8 mouse cellular contexts compared by ENCODE assay signal in the genomic region with DNA sequence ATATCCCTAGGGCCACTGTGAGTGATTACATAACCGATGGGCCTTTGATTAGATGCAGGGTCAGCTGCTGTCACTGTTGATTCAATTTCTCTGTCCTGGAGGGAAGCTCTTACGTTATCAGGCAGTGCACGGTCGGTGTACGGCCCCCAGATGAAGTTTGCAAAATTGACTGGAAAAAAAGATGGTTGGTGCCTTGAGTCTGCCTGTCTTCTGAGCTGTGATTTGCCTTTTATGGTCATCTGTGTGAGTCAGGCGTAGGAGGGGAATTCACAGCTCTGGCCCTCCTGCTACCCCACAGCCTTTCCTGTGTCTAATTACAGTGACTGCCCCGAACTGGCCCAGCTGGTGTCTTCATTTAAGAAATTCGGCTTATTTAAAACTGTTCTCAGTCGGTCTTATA. TPM values are rescaled to one million over a fixed set of nuclear protein-coding genes. Genes with fewer than 3 reads are reported as not detected.
DNase-seq lines count a peak whose midpoint lies in the region; ATAC-seq and TF ChIP-seq lines count a peak whose summit lies in the region.

No protein-coding gene starts in this region.

- H3K27ac ChIP-seq in kidney, postnatal 0 days = peak overlapping the region; percentile 61; the same call in 1 of the 2 replicates
- peak overlapping the region; percentile 5 for H3K27ac ChIP-seq in small intestine, adult 2 months (ENCODE audit: insufficient read depth, low read depth, low read length)
- H3K27ac ChIP-seq in forebrain, embryonic 13.5 days = no peak overlapping the region

- peak; percentile 94 for DNase-seq in kidney, postnatal 0 days (ENCODE audit: low spot score)
- DNase-seq in kidney, adult 8-10 months = no peak
- peak; percentile 62 for DNase-seq in fibroblast of lung, adult 2 months (ENCODE audit: low read depth)
- peak; percentile 38 for DNase-seq in kidney, postnatal 14 days
- no peak for DNase-seq in cerebellum, adult 11-12 months

- no peaks in the 10 kb centered on the region for H3K9me3 ChIP-seq in kidney, postnatal 0 days (replicated peaks; ENCODE audit: low read length)
- no peaks in the 10 kb centered on the region for H3K9me3 ChIP-seq in forebrain, embryonic 13.5 days (replicated peaks)

- ATAC-seq in kidney, postnatal 0 days (replicated peaks; ENCODE audit: low FRiP score, low read depth) = 0 out of 2 replicates have a peak, but pooled peaks have one; percentile 46
- ATAC-seq in CD4-positive, CD25-positive, alpha-beta regulatory T cell, adult 4 months = peak; percentile 95
- ATAC-seq in forebrain, embryonic 13.5 days = no peak

- TF ChIP-seq POLR2A in small intestine, adult 2 months (IDR thresholded peaks at IDR 0.05; ENCODE audit: low read depth, low read length) = no peak

- H3K4me3 ChIP-seq in kidney, postnatal 0 days (replicated peaks; ENCODE audit: low read depth, low read length) = no peak overlapping the region
- no peak overlapping the region for H3K4me3 ChIP-seq in small intestine, adult 2 months (ENCODE audit: low read depth, low read length)
- no peak overlapping the region for H3K4me3 ChIP-seq in forebrain, embryonic 13.5 days

- H3K4me2 ChIP-seq in kidney, postnatal 0 days (ENCODE audit: low read length) = no peak overlapping the region
- no peak overlapping the region for H3K4me2 ChIP-seq in forebrain, embryonic 13.5 days

- H3K9ac ChIP-seq in kidney, postnatal 0 days (ENCODE audit: low read depth, low read length) = no peak overlapping the region
- no peak overlapping the region for H3K9ac ChIP-seq in forebrain, embryonic 13.5 days

- TF ChIP-seq CTCF in kidney, postnatal 0 days (IDR thresholded peaks at IDR 0.05; ENCODE audit: low read depth) = no peak
- TF ChIP-seq CTCF in small intestine, adult 2 months (IDR thresholded peaks at IDR 0.05; ENCODE audit: extremely low read depth, insufficient read length, insufficient replicate concordance, low read depth, low read length) = no peak

- no peaks in the 10 kb centered on the region for H3K4me1 ChIP-seq in kidney, postnatal 0 days (replicated peaks; ENCODE audit: insufficient read depth, low read length)
- peaks cover 3% of the 10 kb centered on the region; the same call in 1 of the 2 replicates for H3K4me1 ChIP-seq in small intestine, adult 2 months (ENCODE audit: control insufficient read depth, insufficient read depth, insufficient read length, low read length)
- H3K4me1 ChIP-seq in forebrain, embryonic 13.5 days = peaks cover 13% of the 10 kb centered on the region

- peaks cover 19% of the 10 kb centered on the region for H3K36me3 ChIP-seq in kidney, postnatal 0 days (ENCODE audit: insufficient read depth, low read length)
- peaks cover 22% of the 10 kb centered on the region for H3K36me3 ChIP-seq in small intestine, adult 2 months (ENCODE audit: control insufficient read depth, insufficient read depth, low read length)
- H3K36me3 ChIP-seq in forebrain, embryonic 13.5 days (ENCODE audit: poor library complexity, severe bottlenecking) = peaks cover 43% of the 10 kb centered on the region

- no peaks in the 10 kb centered on the region for H3K27me3 ChIP-seq in kidney, postnatal 0 days (ENCODE audit: insufficient read depth, low read length)
- no peaks in the 10 kb centered on the region for H3K27me3 ChIP-seq in small intestine, adult 2 months (ENCODE audit: control insufficient read depth, insufficient read depth, low read length)
- H3K27me3 ChIP-seq in forebrain, embryonic 13.5 days = no peaks in the 10 kb centered on the region

- WGBS in kidney, postnatal 0 days = 12% methylated on average over 9 of the region's 9 CpGs
- WGBS in small intestine, adult 2 months = 69% methylated on average over 9 of the region's 9 CpGs
- 71% methylated on average over 9 of the region's 9 CpGs for WGBS in forebrain, embryonic 13.5 days

RNA-seq across cellular contexts. Expression of a gene that starts 16.7 kb away (rescaled TPM):
- 0.43 and 0.54 TPM in 2 replicates for polyA plus RNA-seq in kidney, postnatal 0 days (2015; fragmentation: Nextera tagmentation; extraction: Ambion mirVana)
- 1 to 10 TPM; 3.3 to 3.8 TPM for polyA plus RNA-seq in CD4-positive, CD25-positive, alpha-beta regulatory T cell, adult 4 months (2017; shearing (Covaris generic))
- 0.04 TPM in 1 of 2 replicates, not detected in the other for polyA plus RNA-seq in small intestine, adult 2 months (2012; rRNA removed)
- 4.5 and 5.3 TPM in 2 replicates for polyA plus RNA-seq in forebrain, embryonic 13.5 days (2015; fragmentation: Nextera tagmentation; extraction: Ambion mirVana)

RNA-seq across cellular contexts. Expression of a gene that starts 52.9 kb away (rescaled TPM):
- 94.0 and 106 TPM in 2 replicates for polyA plus RNA-seq in kidney, postnatal 0 days (2015; fragmentation: Nextera tagmentation; extraction: Ambion mirVana)
- polyA plus RNA-seq in CD4-positive, CD25-positive, alpha-beta regulatory T cell, adult 4 months (2017; shearing (Covaris generic)) = 10 to 100 TPM; 28.2 to 43.5 TPM
- polyA plus RNA-seq in small intestine, adult 2 months (2012; rRNA removed) = 7.3 and 11.3 TPM in 2 replicates
- polyA plus RNA-seq in forebrain, embryonic 13.5 days (2015; fragmentation: Nextera tagmentation; extraction: Ambion mirVana) = 48.0 and 53.6 TPM in 2 replicates

Comparison
In these comparisons a context has a peak if more than half of its experiments do, and no peak if none do; other contexts are left out.
1. DNase-seq: peak in kidney, postnatal 0 days (single experiment), fibroblast of lung, adult 2 months (single experiment) and kidney, postnatal 14 days (single experiment); none in kidney, adult 8-10 months (0 of 2) and cerebellum, adult 11-12 months (single experiment).